Mouse (Mus musculus) heart, postnatal 36 days (tissue): ENCODE results near the gene Hmx1. TPM values are rescaled to one million over a fixed set of nuclear protein-coding genes. Genes with fewer than 3 reads are reported as not detected.

Experiments
- DNase-seq, 2 experiments: peaks; one replicate each; pipeline ENCODE4 v3.0.0; 2021 to 2022
- intact Hi-C: fragments of 180-260 bp; cut with DNase I; formaldehyde crosslinking; loops from one replicate; pipeline ENCODE4 v1.15.1; 2025
- total RNA-seq, 2 experiments: library from RNA; stranded (reverse); gene quantifications; 2 replicates each; pipeline ENCODE4 v1.2.3; 2021

Gene Hmx1
- total RNA-seq, 2 experiments from 2014 or later, result not detected

DNA sequence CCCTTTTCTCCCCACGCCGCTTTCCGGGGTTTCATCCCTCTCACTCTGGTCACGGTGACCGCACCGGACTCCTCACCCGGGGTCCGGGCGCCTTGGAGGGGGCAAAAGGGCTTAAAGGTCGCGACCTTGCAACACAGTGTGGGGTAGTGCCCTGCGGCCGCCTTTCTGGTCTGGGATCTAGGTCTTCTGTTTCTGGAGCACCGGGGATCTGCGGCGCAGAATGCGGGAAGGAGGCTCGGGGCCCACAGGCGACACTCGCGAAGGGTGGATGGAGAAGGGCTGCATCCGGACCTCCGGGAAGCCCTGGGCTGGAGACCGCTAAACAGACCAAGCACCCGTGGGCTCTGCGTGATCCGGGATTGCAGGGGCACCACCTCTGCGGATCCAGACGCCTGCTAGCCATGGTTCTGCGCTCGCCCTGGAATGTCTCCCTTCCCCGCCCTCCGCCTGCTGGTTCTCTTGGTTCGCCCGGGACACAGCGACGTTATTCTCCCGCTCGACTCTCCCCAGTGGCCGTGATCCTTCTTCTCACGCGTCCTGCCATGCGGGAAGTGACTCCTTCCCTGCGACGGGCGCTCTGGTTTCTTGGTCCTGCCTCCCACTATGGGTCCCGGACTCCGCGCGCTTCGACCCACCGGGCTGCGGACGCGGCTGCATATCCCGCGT is 8.2 kb downstream of the Hmx1 start:
- intact Hi-C loops, result no loop called here
- no peak for DNase-seq

DNA sequence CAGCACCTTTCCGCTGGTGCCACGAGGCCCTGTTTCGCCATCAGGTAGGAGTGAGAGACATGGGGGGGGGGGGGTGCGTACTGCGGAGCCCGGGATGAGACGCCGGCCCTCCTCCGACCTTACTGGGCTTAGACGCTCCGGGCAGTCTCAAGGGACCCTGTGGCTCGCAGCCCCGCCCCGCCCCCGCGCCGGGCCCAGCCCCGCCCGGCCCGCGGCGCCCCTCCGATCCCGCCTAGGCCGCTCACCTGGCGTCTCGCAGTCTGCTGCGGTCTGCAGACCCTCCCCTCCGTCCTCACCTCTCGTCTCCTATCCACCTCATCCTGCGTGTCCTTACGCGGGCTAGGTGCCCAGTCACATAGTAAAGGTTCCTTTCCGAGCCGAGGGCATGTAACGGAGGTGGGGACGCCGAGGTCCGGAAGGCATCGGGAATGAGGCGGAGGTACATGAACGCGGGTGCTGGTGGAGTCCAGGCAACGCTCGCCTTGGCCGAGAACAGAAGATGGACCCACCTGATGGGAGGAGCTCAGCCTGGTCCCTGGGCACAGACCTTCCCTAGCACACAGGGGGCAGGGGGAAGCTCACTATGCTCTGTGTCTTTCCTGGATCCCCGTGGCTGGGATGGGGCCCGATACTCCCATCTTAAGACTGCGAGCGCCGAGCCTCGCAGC is 8.9 kb downstream of the Hmx1 start:
- no peak for DNase-seq
- intact Hi-C loops, result no loop called here

DNA sequence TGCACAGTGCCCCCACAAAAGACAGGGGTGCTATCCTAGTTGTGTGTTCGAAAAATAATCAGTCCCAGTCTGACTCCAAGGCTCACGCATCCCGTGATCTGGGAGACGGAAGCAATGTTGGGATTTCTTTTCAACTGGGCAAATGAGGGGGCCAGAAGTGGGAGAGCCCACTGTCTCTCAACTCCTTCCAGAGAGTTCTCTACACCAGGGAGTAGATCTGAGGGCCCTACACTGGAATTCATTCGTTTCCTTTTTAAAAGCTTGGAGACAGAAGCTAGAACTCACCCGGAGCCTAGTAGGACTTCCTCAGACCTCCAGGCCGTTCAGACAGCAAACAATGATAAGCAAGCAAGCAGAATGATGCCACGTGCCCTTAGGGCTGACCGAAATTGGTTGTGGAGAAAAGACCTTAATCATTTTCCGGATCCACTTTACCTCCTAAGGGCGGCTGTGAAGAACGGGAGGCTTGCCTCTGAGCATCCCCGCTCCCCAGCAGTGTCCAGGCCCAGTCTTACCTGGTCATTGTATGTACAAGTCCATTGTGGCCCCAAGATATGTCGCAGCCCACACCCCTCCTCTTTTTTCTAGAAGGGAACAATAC is 9.5 kb downstream of the Hmx1 start:
- intact Hi-C loops, result no loop called here
- no peak for DNase-seq

DNA sequence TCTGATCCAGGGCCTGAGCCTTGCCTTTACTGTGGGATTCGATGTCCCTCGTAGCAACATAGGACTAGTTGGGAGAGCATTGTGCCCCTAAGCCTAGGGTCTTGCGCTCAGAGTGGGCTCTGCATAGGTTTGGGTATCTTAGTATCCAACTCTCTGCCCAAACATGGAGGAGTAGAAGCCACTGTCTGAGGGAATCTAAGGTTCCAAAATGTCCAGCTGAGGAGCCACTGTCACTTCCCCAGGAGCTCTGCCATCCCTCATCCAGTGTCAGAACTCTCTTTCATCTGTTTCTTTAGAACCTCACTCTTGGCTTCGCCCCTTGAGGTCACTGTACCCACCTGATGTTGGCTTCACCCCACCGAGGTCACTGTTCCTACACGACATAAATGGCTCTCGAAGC is 10.2 kb downstream of the Hmx1 start:
- no peak for DNase-seq
- intact Hi-C loops, result no loop called here

DNA sequence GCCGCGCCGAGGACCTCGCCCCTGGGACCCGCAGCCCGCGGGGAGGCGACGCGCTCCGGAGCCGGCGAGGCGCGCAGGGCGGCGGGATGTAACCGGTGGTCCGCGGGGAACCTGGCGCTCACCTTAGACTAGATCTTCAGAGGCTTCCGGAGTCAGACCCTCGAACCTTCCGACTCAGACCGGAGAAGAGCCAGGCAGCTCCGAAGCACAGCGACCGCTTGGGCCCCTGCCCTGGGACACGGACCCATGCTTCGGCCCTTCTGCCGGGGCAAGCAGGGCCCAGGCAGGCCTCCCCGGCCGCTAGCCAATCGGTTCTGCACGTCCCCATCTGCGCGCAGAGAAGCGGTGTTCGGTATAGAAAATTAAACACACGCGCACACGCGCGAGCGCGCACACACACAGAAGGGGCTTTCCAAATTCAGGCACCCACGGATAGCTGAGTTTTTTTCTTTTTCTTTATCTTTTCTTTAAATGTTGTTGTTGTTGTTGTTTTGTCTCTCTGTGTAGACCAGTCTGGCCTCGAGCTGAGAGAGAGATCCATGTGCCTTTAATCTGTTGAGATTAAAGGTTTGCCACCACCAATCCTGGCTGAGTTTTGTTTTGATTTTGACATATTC is 10.9 kb downstream of the Hmx1 start:
- intact Hi-C loops, result no loop called here
- no peak for DNase-seq

DNA sequence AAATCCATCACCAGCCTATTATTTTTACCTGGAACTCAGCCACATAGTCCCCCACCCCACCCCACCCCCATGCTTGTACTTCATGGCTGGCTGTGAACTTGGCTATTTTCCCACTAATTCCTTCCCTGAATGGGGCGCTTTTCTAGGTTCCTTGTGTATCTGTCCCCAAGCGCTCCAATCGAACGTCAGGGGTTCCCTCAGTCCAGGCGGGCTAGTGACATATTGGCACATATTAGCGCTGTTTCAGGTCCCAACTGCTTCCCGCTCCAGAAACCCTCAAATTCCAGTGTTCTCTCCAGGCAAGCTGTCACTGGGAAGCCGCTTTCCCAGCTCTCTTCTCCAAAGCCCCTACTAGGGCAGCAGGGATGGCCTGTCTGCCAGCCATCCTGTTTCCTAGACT is 12.3 kb downstream of the Hmx1 start:
- intact Hi-C loops, result no loop called here
- DNase-seq, result no peak

DNA sequence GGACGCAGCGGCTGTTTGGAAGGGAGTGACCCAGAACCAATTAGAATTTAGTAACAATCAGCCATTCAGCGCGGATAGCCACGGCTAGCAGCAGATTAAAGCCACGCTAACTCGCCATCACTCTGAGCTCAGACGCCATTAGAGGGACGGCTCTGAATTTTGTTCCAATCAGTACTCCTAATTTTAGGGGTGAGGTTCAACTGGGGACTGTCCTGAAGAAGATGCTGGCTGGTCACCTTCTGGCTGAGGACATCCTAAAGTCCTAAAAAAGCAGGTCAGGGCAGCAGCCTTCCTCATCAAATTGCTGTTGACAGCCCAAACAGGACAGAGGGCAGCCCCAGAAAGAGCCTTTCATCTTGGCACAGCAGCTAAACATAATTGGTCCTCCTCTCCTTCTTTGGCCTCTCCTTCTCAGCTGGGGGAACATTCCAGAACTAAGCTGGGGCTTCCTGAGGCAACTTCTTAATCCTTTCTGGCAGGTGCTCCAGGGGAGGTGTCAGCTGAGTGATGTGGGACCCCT is 18.6 kb downstream of the Hmx1 start:
- intact Hi-C loops, result no loop called here
- DNase-seq, result no peak

DNA sequence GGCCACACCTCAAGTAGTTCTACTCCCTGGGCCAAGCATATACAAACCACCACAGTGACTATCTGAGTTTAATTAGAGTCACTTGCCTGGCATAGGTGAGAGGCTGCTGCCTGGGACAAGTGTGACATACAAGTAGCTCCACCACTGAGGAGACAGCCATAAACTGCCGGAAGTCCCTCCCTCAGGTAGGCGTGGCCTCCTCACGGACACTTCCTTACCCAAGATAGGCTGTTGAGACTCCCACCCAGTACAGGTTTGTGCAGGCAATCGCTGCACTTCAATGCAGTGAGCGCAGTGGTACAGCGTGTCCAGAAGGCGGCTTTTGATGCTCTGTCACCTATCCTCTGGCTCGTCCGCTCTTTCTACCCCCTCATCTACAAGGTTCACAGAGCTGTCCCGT is 22.1 kb downstream of the Hmx1 start:
- no peak for DNase-seq
- intact Hi-C loops, result no loop called here

DNA sequence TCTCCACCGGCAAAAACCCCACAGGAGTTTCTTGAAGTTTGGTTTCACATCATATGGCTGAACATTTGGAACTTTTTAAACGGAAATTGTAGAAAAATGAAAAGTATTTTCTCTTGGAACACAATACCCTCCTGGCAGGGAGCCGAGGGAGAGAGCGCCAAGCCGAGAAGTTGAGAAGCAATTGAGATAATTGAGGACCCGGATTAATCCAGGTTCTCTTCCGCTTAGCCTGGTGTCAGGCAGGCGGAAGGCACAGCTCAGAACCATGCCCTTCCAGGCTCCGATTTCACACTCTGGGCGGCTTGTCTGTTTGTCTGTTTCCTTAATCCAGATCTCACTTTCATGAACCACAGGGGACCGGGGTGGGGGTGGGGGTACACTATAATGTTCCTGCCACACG is 23.9 kb downstream of the Hmx1 start:
- no peak for DNase-seq
- intact Hi-C loops, result no loop called here

DNA sequence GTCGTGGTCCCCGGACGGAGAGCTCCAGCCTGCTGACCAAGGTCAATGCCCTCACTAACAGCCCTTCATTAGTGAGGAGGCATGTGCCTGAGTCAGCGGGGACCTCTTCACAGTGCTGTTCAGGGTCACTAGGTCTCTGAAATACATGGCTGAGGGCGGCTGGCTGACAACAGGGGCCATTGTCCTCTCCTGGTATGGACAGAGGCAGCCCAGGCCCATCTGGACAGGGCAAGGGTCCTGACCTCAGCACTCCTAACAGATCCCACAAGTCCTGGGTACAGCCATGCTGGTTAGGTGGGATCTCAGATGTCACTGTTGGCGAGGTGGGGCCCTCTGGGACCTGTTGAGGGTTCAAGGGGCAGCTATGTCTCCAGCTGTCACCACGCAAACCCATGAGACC is 28.8 kb downstream of the Hmx1 start:
- intact Hi-C loops, result no loop called here
- DNase-seq, result no peak

DNA sequence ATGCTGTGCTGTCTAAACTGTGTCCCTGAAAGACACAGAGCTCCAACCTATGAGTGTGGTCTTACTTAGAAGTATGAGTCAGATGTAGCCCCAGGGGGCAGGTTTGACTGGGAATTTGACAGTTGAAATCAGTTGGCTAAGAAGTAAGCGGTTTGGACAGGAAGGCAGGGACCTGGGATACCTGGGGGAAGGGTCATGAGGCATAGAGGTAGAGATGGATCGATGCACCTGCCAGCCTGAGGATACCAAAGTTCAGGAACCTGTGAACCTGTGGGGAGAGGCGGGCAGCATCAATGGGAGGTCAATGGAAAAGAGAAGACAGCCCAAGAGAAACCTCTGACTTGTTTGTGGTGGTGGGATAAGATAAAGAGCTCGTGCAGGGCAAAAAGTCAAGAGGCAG is 32.7 kb downstream of the Hmx1 start:
- DNase-seq, result no peak
- intact Hi-C loops, result no loop called here

DNA sequence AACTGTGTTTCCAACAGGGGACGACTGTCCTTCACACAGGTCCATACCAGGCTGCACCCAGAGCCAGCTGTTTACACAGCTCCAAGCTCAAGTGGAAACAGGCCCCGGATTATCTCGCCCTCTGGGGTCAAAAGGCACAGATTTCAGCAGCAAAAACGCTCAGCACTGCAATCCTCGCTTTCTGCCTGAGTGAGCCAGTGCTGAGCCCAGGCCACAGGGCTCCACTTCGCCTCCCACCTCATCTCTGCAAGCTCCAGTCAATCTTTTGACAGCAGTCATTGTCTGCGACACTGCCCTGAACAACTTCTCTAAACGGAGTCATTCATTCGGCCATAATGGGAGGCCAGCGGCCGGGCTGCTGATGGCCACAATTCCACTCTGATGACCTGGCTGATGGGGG is 36.3 kb downstream of the Hmx1 start:
- no peak for DNase-seq
- intact Hi-C loops, result no loop called here

DNA sequence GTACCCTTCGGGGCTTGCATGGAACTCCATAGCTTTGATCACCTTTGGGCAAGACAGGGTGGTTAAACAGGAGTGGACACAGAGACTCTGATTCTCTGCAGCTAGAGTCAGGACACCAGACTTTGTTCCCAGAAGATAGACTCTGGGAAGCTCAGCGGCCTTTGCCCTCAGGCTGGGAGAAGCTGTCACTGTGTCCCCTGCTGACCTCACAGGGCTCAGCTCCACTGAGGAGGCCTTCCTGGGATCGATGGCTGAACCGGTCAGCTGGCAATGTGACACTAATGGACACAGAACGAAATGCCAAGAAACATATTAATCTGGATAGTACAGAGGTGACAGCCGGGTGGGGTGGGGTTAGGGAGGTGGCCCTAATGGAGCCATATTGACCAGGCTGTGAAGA is 39.0 kb downstream of the Hmx1 start:
- DNase-seq, result no peak
- intact Hi-C loops, result no loop called here

DNA sequence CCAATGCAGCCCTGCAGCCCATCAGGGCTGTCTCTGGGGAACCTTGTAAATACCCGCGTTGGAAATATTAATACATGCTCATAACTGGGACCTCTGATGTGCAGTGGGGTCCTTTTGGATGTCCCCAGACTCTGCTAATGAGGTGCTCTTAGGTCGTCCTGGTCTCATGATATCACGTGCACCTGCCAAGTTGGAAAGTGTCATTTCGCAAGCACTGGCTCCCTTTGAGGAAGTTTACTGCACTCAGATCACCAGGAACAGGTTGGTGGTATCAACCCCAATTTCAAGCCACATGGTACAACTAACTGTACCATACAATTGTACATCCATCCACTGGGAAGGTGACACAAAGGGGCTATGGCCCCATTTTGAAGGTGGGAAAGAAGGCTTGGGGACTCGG is 39.5 kb downstream of the Hmx1 start:
- no peak for DNase-seq

DNA sequence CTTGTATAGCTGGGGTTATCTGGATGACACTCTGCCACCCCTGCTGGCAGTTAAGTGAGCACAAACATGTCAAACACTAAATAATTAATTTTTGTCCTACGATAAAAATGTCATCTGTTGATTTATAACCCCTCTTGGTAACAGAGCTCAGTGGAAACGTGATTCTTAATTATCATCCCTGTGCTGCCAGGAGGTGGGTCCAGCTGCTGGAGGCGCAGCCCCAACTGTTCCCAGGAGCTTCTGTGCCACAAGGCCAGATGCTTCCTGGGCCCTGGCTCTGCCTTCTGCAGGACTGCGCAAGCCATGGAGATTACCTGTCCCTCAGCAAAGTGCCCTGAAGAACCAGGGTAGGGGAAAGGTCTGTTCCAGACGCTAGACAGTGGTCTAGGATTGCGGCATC is 43.2 kb downstream of the Hmx1 start:
- no peak for DNase-seq
- intact Hi-C loops, result no loop called here

More for the DNA sequence above, 39.5 kb downstream of the Hmx1 start:
- intact Hi-C loops, result no loop called here

DNA sequence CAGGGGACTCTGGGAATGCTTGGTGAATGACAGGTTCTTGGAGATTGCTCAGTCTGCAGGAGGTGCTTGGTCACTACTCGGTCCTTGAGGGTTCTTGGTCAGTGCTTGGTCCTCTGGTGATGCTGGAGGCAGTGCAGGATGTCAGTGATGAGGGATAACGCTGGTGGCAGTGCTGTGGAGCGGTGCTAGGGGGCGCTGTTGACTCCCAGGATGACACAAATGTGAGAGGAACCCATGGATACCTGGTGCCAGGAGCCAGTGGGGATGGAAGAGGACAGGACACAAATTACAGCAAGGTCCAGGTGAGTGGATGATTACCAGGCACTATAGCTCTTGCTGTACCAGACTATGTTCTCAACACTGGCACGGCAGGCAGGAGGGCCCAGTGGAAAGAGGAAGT is 45.1 kb downstream of the Hmx1 start:
- intact Hi-C loops, result no loop called here
- DNase-seq, result no peak

DNA sequence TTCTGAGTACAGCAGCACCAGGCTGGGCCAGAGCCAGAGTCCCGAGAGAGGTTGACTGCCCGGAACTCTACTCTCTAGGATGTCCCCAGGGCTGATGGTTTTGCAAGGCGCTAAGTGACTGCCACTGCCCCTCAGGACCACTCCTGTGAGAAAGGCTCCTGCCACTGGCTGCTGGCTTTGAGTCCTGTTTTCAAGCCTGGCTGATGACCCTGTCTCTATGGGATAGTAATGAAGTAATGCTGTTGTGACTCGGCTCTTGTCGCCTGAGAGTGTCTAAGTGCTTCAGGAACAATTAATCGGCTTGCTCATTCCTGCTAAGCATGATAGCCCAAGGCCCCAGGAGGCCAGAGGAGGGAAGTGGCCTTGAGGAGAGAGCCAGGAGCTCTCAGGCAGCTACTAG is 45.8 kb downstream of the Hmx1 start:
- intact Hi-C loops, result no loop called here
- peak; percentile 2 to 3 for DNase-seq

DNA sequence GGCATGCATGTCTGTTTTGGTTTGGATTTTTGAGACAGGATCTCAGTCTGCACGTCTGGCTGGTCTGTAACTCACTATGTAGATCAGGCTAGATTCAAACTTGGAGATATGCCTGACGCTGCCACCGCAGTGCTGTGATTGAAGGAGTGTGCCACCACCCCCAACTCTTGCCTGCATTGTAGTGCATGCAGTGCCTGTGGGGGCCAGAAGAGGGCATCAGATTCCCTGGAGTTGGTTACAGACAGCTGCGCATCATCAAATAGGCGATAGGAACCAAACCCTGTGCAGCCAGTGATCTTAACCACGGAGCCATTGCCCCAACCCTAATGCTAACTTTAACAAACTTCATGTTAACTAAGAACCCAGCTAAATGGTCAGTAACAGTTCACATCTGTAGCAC is 49.9 kb downstream of the Hmx1 start:
- intact Hi-C loops, result no loop called here
- DNase-seq, result no peak

DNA sequence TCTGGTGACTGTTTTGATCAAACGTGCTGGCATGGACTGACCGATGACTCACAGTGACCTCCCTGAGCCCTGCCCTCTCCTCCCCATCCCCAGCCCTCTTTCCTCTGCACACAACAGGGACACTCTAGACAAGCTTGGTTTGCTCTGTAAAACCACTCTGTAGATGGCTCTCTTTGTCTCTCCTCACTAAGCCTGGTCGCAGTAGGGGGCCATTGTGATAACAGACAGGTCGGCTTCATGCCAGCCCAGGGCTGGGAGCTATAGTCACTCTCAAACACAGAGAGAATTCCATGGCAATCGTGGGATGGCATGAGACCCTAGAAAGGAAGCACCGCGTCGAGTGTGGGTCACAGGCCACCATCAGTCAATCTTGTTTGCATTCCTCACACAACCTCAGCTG is 51.6 kb downstream of the Hmx1 start:
- intact Hi-C loops, result no loop called here
- no peak for DNase-seq

DNA sequence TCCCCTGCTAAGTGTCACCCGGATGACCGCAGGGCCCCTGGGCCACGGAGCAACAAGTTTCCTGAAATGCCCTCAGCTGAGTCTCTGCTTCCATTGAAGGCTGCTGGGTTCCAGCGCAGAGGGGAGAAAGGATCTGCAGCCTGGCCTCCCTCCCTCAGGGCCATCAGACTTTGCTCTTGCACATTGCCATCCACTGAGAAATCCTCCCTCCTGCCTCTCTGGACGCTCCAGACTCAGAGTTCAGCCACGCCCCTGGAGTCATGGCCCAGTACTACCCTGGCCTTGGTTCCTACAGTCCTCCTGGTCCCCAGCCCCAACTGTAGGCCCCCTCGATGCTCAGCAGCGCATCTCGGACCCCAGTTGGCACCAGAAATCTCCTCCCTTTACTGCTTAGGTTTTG is 52.5 kb downstream of the Hmx1 start:
- no peak for DNase-seq
- intact Hi-C loops, result no loop called here

DNA sequence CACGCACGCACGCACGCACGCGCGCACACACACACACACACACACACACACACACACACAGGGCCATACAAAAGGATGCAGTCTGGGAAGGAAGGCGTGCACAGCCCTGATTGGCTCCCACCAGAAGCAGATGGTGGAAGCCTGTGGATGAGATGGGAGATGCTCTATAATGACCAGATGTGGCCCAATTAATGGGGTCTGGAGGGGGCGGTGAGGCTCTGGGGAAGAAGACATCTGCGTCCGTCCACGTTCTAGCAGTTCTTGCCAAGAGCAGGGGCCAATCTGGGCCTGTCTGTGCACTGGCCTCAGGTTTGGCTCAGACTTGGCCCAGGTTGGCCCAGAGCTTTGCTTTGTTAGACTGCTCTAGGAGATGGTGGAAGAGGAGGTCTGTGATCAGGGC is 55.8 kb downstream of the Hmx1 start:
- DNase-seq, result no peak
- intact Hi-C loops, result no loop called here
